Mouse (Mus musculus) macrophage (primary cell): ENCODE measurements around the gene Cacng4. TPM values are rescaled to one million over a fixed set of nuclear protein-coding genes. Genes with fewer than 3 reads are reported as not detected.

ENCODE experiments used
- H3K27ac ChIP-seq: fragments of 350-480 bp; formaldehyde crosslinking; 2 replicates; pipeline ENCODE4 v1.9.0; 2021
- H3K36me3 ChIP-seq: fragments of 350-480 bp; formaldehyde crosslinking; 2 replicates; pipeline ENCODE4 v1.9.0; 2021; ENCODE audit errors: inconsistent target
- H3K4me3 ChIP-seq: fragments of 350-480 bp; formaldehyde crosslinking; 2 replicates; pipeline ENCODE4 v1.9.0; 2021; ENCODE audit errors: inconsistent target
- H3K79me2 ChIP-seq: fragments of 350-480 bp; formaldehyde crosslinking; 2 replicates; pipeline ENCODE4 v1.9.0; 2021; ENCODE audit errors: inconsistent target
- WGBS: methylation state at CpG from one replicate; pipeline ENCODE4 v1.1.7; 2026; ENCODE audit warnings: inconsistent platforms; ENCODE audit not compliant: missing documents; 5-methylcytosine and 5-hydroxymethylcytosine counted together
- polyA plus RNA-seq: library from polyadenylated mRNA; stranded (reverse); fragments of 250-400 nt; gene quantifications from 3 replicates; pipeline ENCODE4 v1.2.4, GENCODE M21; 2018; ENCODE audit warnings: inconsistent platforms

Cacng4 gene
- polyA plus RNA-seq, 1 experiment from 2014 or later = not detected

DNA sequence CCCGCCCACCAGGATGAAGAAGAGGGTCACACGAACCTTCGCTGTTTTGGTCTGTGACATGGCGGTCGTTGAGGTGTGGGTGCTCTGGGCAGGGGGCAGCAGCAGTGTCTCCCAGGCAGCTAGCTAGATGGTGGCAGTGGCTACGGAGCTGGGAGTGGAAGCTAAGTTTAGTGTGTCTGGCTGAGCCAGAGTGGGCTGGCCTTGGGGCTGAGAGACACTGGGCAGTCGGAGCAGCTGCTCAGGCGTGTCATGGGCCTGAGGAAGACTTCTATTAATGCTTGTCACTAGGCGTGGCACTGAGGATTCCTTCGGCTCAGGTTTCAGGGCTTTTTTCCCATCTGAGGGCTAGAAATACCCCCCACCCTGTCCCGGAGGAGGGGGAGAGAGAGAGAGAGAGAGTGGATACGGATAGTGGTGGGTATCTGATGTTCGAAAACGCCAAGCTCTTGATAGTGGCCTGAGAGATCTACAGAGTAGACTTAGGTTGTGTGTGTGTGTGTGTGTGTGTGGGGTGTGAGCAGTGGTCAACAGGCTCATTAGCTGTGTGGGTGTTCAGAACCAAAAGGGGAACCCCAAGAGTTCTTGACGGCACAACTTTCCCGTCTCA, 77.9 kb downstream of the Cacng4 start, which contains the start of gene Cacng1:
Gene Cacng1 (minus strand): TSS at position 191 of the 607 bp plus-strand sequence.
- no peaks in the 10 kb centered on the region for H3K79me2 ChIP-seq
- no peak within 1 kb of the TSS for H3K27ac ChIP-seq
- H3K4me3 ChIP-seq = no peak within 1 kb of the TSS
- no peaks in the 10 kb centered on the region for H3K36me3 ChIP-seq
- 88% methylated on average over 15 of the region's 16 CpGs for WGBS

DNA sequence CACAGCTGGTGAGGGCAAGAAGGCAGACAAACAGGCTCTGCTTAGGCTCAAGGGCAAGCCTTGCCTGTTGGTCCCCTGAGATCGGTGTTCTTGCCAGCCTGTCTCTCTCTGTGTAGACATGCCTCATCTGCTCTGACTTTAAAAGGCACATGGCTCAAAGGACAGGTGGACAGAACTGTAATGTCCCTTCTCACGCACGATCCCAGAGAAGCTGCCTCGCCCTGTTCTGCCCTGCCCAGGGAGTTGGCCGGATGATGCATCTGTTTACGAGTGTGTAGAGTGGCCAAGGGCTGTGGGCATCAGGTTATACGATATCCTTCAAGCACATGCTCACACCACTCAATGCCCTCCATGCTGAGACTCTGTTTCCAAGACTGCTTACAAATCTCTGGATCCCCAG, 80.0 kb downstream of the Cacng4 start:
- no peak overlapping the region for H3K4me3 ChIP-seq
- H3K79me2 ChIP-seq = no peaks in the 10 kb centered on the region
- no peak overlapping the region for H3K27ac ChIP-seq
- 96% methylated on average over 7 of the region's 7 CpGs for WGBS
- no peaks in the 10 kb centered on the region for H3K36me3 ChIP-seq

DNA sequence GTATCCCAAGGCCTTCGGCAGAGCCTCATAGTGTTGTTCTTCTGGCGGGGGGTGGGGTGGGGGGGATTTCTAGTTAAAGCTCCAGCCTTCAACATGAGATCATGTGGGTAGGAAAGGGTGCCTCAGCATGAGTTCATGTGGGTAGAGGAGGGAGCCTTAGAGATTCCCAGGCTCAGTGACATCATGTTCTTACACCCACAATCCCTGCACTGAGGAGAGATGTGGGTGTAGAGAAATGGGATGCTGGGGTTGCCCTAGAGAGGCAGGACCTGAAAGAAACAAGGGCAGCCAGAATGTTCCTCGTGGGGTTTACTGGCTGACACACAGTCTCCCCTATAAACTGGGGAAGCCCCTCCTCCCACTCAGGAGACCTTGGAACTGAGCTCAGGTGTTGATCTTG, 84.0 kb downstream of the Cacng4 start:
- H3K27ac ChIP-seq = no peak overlapping the region
- H3K79me2 ChIP-seq = no peaks in the 10 kb centered on the region
- 97% methylated on average over 3 of the region's 3 CpGs for WGBS
- no peak overlapping the region for H3K4me3 ChIP-seq
- no peaks in the 10 kb centered on the region for H3K36me3 ChIP-seq

DNA sequence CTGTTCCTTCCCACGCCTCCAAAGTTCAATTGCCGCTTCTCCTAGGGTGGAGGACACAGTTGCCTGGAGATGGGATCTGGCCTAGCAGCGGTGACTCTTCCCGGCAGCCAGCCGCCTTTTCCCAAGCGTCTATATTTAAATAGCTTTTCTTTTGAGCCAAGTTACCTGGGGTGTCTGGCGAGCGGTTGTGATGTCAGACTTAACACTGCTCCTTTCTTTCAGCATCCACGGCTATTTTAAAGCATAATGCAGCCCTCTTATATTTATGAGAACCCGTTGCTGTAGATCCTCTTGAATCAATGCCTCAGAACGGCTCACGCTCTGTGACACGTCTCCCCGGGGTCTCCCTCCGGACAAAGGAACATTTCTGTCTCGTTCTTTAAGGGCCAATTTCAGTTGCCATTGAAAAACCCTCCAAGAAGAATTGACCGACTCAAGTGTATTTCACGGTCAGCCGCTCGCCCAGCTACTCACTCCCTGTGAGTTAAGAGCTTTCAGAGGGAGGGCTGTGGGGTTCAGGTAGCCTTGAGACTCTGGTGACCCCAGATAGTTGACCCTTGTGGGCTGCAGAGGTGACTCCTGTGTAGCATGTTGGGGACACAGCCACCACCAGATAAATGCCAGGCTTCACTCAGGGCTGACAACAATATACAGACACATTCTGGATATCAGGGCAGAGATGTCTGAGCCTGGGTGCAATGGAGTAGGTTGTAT, 86.3 kb downstream of the Cacng4 start:
- Histone ChIP-seq H3K36me3 (no peaks in the 10 kb centered on the region), H3K79me2 (no peaks in the 10 kb centered on the region), H3K27ac (no peak overlapping the region), H3K4me3 (no peak overlapping the region)
- 91% methylated on average over 20 of the region's 20 CpGs for WGBS

DNA sequence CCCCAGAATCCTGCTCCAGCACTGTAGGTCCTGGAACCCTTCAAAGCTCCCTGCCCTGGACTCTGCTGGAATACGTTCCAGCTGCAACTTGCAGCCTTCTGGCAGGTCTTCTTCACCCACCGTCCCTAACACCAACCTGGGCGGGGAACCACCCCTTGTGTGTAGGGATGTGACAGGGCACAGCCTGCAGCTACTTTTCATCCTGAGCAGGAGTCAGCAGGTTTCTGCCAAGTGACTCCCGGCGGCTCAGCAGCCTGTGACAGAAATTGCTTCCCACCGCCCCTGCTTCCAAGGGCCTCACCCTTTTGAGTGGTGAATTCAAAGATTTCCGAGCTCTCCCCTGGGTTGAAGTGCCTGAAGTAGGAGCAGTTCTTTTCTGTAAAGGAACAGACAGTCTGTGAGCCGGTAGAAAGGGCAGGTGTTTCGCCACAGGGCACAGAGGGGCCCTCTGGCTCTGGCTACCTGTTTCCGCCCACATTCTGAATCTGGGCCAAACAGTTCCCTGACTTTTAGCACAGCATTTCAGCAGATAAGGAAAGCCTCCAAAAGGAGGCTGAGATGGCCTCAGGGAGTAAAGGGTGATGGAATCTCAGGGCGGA, 88.8 kb downstream of the Cacng4 start:
- Histone ChIP-seq H3K4me3 (no peak overlapping the region), H3K27ac (no peak overlapping the region), H3K79me2 (no peaks in the 10 kb centered on the region), H3K36me3 (no peaks in the 10 kb centered on the region)
- 85% methylated on average over 11 of the region's 11 CpGs for WGBS

DNA sequence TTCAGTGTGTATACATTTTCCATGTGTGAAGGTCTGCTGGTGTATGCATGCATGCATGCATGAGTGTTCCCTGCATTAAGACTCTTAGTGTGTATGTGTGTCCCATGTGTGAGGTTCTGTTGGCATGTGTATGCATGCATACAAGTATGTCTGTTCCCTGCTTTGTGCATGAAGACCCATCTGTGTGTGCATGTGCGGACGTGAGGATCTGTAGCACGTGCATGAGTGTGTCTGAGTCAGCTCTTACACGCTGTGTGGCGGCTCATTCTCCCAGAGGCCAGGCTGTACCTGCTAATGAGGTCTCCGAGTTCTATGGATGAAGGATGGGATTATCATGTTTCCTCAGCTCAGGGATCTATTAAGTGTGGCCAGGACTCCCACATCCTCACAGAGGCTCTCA, 89.3 kb downstream of the Cacng4 start:
- Histone ChIP-seq H3K36me3 (no peaks in the 10 kb centered on the region), H3K4me3 (no peak overlapping the region), H3K79me2 (no peaks in the 10 kb centered on the region), H3K27ac (no peak overlapping the region)
- 91% methylated on average over 6 of the region's 6 CpGs for WGBS

DNA sequence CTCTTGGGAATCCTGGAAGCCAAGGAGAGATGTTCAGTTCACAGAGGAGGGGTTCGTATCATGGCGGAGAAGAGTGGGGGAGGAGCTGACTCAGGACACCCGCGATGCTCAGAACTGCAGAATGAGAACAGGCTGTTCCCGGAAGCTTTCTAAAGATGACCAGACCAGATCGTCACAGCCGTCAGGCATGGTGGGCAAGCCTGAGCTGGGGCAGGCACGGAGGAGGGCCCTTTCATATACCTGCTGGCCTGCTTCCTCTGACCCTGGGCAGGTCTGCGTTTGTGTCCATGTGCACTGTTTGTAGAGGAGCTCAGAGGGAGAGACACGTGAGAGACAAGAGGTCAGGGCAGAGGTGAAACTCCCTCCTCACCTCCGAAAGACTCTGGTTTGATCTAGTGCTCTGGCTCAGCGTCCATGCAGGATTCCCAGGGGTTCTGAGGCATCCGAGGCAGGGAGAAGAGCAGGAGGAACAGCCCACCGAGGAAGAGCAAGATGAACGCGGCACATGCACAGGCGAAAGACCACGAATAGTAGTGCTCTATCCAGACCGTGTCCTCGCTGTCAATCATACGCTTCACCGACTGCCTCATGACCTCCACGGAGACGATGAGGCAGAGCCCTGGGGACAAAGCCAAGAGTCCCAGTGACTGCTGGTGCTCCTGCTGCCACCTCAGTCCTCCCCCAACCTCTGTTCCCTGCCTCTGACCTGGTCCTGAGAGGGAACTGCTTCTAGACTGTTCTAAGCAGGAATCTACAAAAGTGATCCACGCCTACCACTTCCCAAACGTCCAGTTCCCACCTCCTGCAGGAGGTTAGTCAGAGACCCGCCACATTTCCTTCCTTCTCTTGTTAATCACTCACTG, 90.9 kb downstream of the Cacng4 start:
- Histone ChIP-seq H3K79me2 (no peaks in the 10 kb centered on the region), H3K27ac (no peak overlapping the region), H3K4me3 (no peak overlapping the region), H3K36me3 (no peaks in the 10 kb centered on the region)
- 68% methylated on average over 27 of the region's 27 CpGs for WGBS

DNA sequence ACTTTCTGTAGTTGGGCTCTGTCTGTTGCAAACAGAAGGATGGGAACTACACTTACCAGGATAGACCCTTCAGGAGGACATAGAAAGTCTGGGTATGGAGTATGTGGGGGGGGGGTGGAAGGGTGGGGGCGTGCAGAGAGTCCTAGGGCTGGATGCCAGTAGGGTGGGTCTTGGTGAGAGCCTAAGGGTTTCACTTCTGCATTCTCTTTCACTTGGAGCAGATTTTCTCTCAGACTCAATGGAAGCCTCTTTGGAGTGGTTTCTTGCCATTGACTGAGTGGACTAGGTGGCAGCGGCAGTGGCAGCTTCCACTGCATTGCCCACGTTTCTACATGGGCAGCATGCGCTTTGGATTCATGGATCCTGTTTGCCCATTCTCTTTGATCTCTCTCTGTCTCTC, 94.4 kb downstream of the Cacng4 start:
- Histone ChIP-seq H3K79me2 (no peaks in the 10 kb centered on the region), H3K27ac (no peak overlapping the region), H3K4me3 (no peak overlapping the region), H3K36me3 (no peaks in the 10 kb centered on the region)
- WGBS = 37% methylated on average over 4 of the region's 4 CpGs

DNA sequence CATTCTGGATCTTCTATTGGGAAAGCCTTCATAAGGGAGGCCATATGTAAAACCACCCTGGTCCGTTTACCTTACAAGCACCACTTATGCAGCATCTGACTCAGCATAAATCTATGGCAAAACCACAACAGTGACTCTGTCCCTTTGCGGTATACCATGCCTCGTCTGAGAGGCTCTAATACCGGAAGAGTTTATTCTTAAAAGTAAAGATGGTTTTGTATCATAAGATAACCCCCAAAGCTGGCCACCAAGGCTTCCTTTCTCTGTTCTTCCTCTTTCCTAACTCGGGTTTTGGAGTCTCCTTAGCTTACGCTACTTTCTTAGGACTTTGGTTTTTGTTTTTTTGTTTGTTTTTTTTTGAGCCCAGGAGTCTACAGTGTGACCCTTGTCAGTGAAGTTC, 101.0 kb downstream of the Cacng4 start:
- Histone ChIP-seq H3K27ac (no peak overlapping the region), H3K4me3 (no peak overlapping the region), H3K79me2 (no peaks in the 10 kb centered on the region), H3K36me3 (peaks cover 5% of the 10 kb centered on the region; the same call in 1 of the 2 replicates)
- WGBS = 1% methylated on average over 6 of the region's 6 CpGs

DNA sequence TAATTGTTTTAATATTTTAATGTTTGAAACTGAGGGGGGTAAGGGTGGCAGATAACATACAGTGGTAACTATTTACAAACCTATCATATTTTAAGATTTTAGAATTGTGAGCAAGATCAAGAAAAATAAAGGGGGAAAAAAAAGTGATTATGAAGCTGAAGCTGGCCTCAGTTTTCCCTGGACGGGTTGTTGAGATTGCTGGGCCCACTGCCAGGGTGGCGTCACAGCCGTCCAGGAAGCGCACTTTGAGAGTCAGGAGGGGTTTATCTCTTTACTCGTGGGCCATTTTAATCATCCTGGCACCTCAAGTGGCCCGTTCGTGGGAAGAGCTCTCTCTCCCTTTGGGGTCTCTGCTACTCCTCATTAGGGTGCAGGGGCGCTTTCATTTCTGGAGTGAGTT, 102.8 kb downstream of the Cacng4 start:
- Histone ChIP-seq H3K36me3 (peaks cover 9% of the 10 kb centered on the region; the same call in 1 of the 2 replicates), H3K27ac (no peak overlapping the region), H3K79me2 (no peaks in the 10 kb centered on the region), H3K4me3 (no peak overlapping the region)
- 83% methylated on average over 8 of the region's 8 CpGs for WGBS

DNA sequence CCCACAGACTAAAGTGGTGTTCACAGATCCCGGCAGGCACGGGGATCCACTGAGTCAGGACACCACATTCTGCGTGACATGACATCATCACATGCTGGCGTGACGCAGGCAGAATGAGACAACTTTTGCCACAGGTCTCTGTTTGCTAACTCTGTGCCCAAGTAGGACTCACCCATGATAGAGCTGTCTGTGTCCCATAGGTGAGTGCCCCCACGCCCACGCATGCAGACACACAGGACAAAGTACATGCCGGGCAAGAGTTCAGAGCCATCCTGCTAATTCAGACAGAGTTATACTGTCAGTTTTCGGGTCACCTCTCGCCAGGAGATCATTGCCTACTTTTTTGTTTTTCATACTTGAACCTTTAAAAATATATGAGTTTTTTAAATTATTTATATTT, 105.9 kb downstream of the Cacng4 start:
- WGBS = 93% methylated on average over 10 of the region's 10 CpGs
- Histone ChIP-seq H3K36me3 (peaks cover 35% of the 10 kb centered on the region), H3K79me2 (no peaks in the 10 kb centered on the region), H3K27ac (no peak overlapping the region), H3K4me3 (no peak overlapping the region)

DNA sequence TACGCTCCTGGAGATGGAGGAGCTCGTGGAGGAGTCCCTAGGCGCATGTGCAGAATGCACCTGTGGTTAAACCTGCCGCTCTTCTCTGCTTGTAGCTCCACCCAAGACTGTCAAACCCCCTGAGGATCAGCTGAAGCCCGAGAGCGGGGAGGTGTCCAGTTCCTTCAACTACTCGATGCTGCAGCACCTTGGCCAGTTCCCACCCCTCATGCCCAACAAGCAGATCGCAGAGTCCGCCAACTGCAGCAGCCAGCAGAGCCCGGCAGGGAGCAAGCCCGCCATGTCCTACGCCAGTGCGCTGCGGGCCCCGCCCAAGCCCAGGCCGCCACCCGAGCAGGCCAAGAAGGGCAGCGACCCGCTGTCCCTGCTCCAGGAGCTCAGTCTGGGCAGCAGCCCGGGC, 108.1 kb downstream of the Cacng4 start:
- WGBS = 94% methylated on average over 20 of the region's 20 CpGs
- H3K27ac ChIP-seq = no peak overlapping the region
- no peaks in the 10 kb centered on the region for H3K79me2 ChIP-seq
- H3K36me3 ChIP-seq = peaks cover 35% of the 10 kb centered on the region
- H3K4me3 ChIP-seq = no peak overlapping the region

DNA sequence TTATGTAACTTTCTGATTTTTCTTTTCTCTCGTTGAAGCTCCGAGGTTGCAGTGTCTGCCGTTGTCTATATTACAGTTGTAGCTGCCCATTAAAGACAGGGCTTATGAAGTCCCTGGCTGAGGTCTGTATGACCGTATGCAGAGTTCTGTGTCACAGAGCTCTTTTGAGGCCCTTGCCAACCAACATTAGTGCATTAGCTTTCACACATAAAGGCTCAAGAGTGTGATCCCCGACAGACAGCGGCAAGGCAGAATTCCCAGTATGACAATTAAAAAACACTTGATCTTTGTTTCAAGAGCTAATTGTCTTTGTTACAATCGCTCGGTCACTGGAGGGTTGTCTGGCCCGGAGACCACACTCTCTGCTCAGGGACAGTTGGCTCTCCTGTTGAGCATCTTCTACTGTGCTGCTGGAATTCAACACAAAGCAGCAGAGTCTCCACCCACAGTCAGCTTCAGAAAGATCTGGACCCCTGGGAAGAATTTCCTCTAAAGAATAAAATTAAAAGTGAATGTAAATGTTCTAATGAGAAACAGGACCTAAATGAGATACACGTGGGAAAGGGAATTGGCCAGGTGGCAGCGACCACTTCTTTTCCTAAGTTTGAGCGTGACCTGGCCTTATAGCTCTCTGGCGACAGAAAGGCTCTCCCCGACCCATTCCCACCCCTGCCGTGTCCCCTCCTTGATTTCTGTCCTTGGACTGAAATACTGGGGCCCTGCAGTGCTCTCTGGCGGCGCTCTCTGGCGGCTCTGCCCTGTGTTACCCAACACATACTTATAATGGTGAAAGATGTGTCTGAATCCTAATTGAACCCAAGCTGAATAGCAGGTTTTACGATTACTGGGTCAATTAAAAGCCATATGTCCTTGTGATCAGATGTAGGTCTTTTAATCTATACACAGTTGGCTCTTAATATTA, 110.6 kb downstream of the Cacng4 start:
- Histone ChIP-seq H3K36me3 (peaks cover 35% of the 10 kb centered on the region), H3K27ac (no peak overlapping the region), H3K4me3 (no peak overlapping the region), H3K79me2 (no peaks in the 10 kb centered on the region)
- WGBS = 94% methylated on average over 19 of the region's 19 CpGs
